Mouse (Mus musculus) frontal cortex, postnatal 25 days (tissue): ENCODE measurements around the gene Tmem199.

Experiments
- DNase-seq, 2 experiments: peaks; one replicate each; pipeline ENCODE4 v3.0.0; 2022; ENCODE audit warnings: low spot score in 2 of 2

The Tmem199 gene

GRCm38 (mm10) chr11:78524838-78525237, 12.9 kb upstream of the Tmem199 start:
- no peak for DNase-seq

- no peak for DNase-seq
These were observed 11.4 kb upstream of the Tmem199 start for GRCm38 (mm10) chr11:78523241-78523955.

GRCm38 (mm10) chr11:78522481-78522997, 10.6 kb upstream of the Tmem199 start:
- no peak for DNase-seq

- DNase-seq: no peak
These were observed 9.9 kb upstream of the Tmem199 start for GRCm38 (mm10) chr11:78521880-78522279.

- DNase-seq: no peak
These were observed 7.0 kb upstream of the Tmem199 start for GRCm38 (mm10) chr11:78518931-78519330.

- no peak for DNase-seq
These were observed 3.8 kb upstream of the Tmem199 start for GRCm38 (mm10) chr11:78515549-78516325.

GRCm38 (mm10) chr11:78513106-78513790, 1.3 kb upstream of the Tmem199 start:
- DNase-seq: no peak

GRCm38 (mm10) chr11:78509148-78509547, 2.8 kb downstream of the Tmem199 start:
- no peak for DNase-seq

- DNase-seq: no peak
These were observed 6.5 kb downstream of the Tmem199 start for GRCm38 (mm10) chr11:78505430-78505829.

- no peak for DNase-seq
These were observed 8.9 kb downstream of the Tmem199 start, which contains the start of gene Sebox for GRCm38 (mm10) chr11:78502909-78503650. TSS of gene Sebox (plus strand) at chr11:78503447.

GRCm38 (mm10) chr11:78501529-78501928, 10.4 kb downstream of the Tmem199 start:
- DNase-seq: no peak

GRCm38 (mm10) chr11:78500623-78501202, 11.3 kb downstream of the Tmem199 start:
- no peak for DNase-seq

GRCm38 (mm10) chr11:78499543-78499942, 12.4 kb downstream of the Tmem199 start:
- DNase-seq: no peak

- DNase-seq: no peak
These were observed 13.0 kb downstream of the Tmem199 start, which contains the start of gene Vtn for GRCm38 (mm10) chr11:78499004-78499403. TSS of gene Vtn (plus strand) at chr11:78499091.

- peak; percentile 86 to 87 for DNase-seq
These were observed 14.1 kb downstream of the Tmem199 start, which contains the start of gene Sarm1 for GRCm38 (mm10) chr11:78497544-78498522. TSS of gene Sarm1 (minus strand) at chr11:78497754.

- peak in 1 of 2 experiments; percentile 26 for DNase-seq
These were observed 14.9 kb downstream of the Tmem199 start for GRCm38 (mm10) chr11:78497071-78497541.

GRCm38 (mm10) chr11:78495904-78496303, 16.1 kb downstream of the Tmem199 start:
- DNase-seq: no peak

GRCm38 (mm10) chr11:78490781-78491241, 21.2 kb downstream of the Tmem199 start:
- DNase-seq: peak; percentile 22 to 31

GRCm38 (mm10) chr11:78488168-78488567, 23.8 kb downstream of the Tmem199 start:
- peak; percentile 70 to 74 for DNase-seq
